Mouse (Mus musculus): ENCODE measurements around the gene Itgb7.
"Not testable (repeated sequence)": the region's sequence is repeated elsewhere in the genome, so short reads cannot be mapped to it uniquely, and the experiment has no call there.

The Itgb7 gene

GRCm38 (mm10) chr15:102225619-102226018, 6.1 kb downstream of the Itgb7 start:
- not testable (repeated sequence) for DNase-seq (ENCODE audit: low spot score in 2 of 2)

DNA sequence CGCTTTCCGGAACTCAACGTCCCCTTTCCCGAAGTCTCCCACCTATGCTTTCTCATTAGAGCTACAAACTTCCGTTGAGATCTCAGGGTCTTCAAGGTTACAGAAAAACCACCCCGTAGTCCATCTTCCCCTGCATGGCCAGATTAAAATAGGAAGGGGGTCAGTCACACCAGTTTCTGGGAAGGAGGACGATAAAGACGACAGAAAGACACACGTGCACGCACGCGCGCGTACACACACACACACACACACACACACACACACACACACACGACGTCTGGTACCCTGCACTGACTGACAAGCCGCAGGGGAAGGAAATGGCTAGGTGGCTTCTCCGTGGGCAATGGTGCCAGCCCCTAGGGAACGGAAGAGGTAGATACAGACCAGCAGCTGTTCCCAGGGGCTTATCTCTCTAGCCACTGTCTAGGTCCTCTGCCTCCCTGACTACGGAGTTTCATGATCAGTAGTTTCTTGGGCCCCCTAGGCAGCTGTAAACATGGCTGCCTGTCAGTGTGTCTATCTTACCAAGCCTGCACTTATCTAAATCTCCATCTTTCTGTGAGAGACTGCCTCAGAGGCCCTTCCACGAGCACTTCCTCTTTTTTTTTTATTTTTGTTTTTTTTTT, 6.6 kb downstream of the Itgb7 start:
- DNase-seq (ENCODE audit: low spot score in 2 of 2) = no peak

GRCm38 (mm10) chr15:102224186-102224991, 7.4 kb downstream of the Itgb7 start:
- DNase-seq (ENCODE audit: low spot score in 2 of 2) = peak; percentile 49 to 62

DNA sequence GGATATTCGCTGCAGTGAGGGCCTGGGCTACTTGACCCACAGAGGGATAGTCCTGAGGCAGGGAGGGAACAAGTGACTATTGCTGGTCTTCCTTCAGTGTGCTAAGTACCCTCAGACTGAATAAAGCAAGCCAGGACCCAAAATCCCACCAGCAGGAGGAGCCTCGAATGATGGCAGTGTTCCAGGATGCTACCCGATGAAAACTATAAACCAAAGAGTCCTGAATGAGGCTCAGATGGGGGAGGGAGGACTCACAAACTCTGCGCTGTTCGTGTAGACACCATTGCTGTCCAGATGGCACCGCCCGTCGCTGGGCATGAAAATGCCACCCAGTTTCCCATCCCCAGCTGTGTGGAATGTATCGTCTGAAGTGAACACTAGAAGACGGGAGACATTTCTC, 9.4 kb downstream of the Itgb7 start:
- DNase-seq (ENCODE audit: low spot score in 2 of 2) = no peak

DNA sequence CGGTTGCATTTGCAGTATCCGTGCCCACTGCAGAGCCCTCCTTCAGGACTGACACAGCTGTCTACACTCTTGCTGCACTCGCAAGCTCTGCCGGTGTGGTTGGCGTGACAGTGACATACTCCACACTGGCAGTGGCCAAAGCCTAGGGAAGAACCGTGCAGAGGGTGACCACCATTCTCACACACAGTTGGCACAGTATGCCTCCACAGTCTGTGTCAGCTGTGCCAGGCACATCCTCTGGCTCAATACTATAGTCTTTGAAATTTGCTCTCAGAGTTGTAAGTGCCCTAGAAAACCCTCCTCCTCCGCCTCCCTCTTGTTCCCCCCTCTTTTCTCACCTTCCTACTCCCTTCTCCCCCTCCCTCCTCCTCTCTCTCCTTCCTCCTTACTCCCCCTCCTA, 14.4 kb downstream of the Itgb7 start:
- DNase-seq (ENCODE audit: low spot score in 2 of 2) = no peak

- no peak for DNase-seq (ENCODE audit: low spot score in 2 of 2)
Measured at GRCm38 (mm10) chr15:102216459-102217228, 15.1 kb downstream of the Itgb7 start.

- DNase-seq (ENCODE audit: low spot score in 2 of 2) = no peak
Measured at GRCm38 (mm10) chr15:102215624-102216023, 16.1 kb downstream of the Itgb7 start.

GRCm38 (mm10) chr15:102214132-102214531, 17.6 kb downstream of the Itgb7 start:
- no peak for DNase-seq (ENCODE audit: low spot score in 2 of 2)

DNA sequence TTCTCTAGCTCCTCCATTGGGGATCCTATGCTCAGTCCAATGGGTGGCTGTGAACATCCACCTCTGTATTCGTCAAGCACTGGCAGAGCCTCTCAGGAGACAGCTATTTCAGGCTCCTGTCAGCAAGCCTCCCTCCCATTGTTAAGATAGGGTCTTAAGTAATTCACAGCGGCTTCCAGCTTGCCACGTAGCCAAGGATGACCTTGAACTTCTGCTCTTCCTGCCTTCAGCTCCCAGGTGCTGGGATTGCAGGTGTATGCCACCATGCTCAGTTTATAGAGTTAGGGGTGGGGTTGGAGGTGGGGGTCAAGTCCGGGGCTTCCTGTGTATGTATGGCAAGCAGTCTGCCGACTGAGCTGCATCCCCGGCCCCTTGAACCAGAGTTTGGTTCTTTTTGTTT, 19.8 kb downstream of the Itgb7 start:
- no peak for DNase-seq (ENCODE audit: low spot score in 2 of 2)

DNA sequence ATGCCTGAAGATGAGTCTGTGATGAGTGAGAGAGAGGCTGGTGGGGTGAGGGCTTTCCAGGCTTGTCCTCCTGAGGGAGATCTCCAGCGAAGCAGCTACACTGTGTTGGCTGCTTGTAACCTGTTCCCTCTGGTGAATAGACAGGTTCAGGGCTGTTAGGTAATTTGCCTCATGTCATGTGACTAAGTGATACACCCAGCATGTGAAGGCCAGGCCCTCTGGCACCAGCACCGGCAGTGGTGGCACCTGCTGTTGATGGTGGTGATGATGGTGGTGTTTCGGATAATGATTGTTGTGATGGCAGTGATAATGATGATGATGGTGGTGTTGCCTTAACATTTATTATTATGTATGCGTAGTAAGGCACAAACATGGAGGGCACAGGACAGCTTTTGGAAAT, 20.9 kb downstream of the Itgb7 start:
- DNase-seq (ENCODE audit: low spot score in 2 of 2) = no peak

- DNase-seq (ENCODE audit: low spot score in 2 of 2) = no peak
Measured at GRCm38 (mm10) chr15:102209114-102209513, 22.6 kb downstream of the Itgb7 start.

DNA sequence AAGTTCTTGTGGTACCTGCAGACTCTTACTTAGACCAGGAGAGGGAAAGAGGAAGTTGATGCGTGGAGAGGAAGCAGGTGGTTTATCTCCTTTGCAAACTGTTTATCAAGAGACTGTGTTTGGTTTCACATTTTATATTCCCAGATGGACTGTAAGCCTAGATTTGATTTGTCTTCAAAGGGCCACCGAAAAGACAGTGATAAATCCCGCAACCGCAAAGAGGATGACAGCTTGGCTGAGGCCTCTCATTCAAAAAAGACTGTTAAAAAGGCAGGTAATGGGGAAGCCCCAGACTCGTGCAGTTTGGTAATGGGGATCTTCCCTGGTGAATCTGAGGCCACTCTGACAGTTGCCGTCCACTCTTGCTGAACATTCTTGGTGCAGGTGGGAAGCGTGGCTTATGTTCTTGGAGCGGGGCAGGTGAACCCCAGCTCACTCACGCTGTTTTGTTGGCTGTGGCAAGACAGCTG, 23.6 kb downstream of the Itgb7 start:
- DNase-seq (ENCODE audit: low spot score in 2 of 2) = no peak

GRCm38 (mm10) chr15:102207351-102207750, 24.4 kb downstream of the Itgb7 start:
- no peak for DNase-seq (ENCODE audit: low spot score in 2 of 2)

- DNase-seq (ENCODE audit: low spot score in 2 of 2) = peak in 1 of 2 experiments; percentile 46
Measured at GRCm38 (mm10) chr15:102205779-102206178, 26.0 kb downstream of the Itgb7 start.

- no peak for DNase-seq (ENCODE audit: low spot score in 2 of 2)
Measured at GRCm38 (mm10) chr15:102204674-102205505, 26.9 kb downstream of the Itgb7 start, which contains the start of gene Csad. Gene Csad (minus strand): TSS chr15:102204724.

- DNase-seq (ENCODE audit: low spot score in 2 of 2) = peak; percentile 47 to 55
Measured at GRCm38 (mm10) chr15:102203835-102204381, 27.8 kb downstream of the Itgb7 start.

GRCm38 (mm10) chr15:102202971-102203834, 28.5 kb downstream of the Itgb7 start, which contains the start of gene Zfp740:
Gene Zfp740 (plus strand): TSS chr15:102203249.
- peak; percentile 89 for DNase-seq (ENCODE audit: low spot score in 2 of 2)

GRCm38 (mm10) chr15:102198841-102199240, 32.9 kb downstream of the Itgb7 start:
- no peak for DNase-seq (ENCODE audit: low spot score in 2 of 2)

DNA sequence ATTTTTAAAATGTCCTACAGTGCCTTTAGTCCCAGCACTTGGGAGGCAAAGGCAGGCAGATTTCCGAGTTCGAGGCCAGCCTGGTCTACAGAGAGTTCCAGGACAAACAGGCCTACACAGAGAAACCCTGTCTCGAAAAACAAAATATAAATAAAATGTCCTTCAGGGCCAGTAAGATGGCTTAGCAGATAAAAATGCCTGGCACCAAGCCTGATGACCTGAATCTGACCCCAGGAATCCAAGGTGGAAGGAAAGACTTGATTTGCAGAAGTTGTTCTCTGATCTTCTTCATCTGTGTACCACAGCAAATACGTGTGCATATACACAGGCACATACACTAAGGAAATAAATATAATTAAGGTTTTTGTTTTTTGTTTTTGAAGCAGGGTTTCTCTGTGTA, 36.4 kb downstream of the Itgb7 start:
- DNase-seq (ENCODE audit: low spot score in 2 of 2) = no peak

DNA sequence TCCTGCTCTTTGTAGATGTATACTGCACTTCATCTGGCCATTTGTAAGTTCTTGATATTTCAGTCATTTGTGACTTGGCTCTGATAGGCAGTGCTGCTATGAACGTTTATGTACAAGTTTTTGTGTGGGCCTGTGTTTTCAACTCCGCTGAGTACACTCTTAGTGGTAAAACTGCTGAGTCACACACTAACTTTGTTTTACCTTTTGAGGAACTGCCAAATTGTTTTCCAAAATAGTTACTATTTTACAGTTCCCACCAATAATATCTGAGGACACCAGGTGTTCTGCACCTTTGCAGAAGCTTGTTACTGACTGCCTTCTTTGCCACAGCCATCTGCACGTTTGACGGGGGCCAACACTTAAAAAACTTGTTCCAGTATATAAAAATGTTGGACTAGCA, 37.3 kb downstream of the Itgb7 start:
- DNase-seq (ENCODE audit: low spot score in 2 of 2) = no peak

All from frontal cortex, postnatal 14 days (tissue).